Mouse (Mus musculus) CH12F3 (cell line): Measurements from ENCODE around the gene Cpe.
"Not testable (repeated sequence)": the region's sequence is repeated elsewhere in the genome, so short reads cannot be mapped to it uniquely, and the experiment has no call there.

Source experiments
- in situ Hi-C: fragments of 300-500 bp; cut with MboI; formaldehyde crosslinking; loops from 2 replicates; pipeline ENCODE4 v1.14.3; 2020; ENCODE audit warnings: low sequenced_read_pairs

The Cpe gene

DNA sequence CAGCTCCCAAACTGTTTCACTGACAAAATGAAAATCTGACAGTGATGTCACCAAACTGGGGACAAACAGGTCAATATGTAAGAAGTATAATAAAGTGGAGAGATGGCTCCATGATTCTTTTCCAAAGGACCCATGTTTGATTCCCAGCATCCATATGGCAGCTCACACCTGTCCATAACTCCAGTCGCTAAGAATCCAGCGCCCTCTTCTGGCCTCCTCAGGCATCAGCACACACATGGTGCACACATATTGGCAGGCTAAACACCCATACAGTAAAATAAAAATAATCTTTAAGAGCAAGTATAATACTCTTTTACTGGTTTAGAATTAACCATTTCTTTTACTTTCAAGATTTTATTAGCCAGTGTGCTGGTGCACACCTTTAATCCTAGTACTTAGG is 16.5 kb downstream of the Cpe start:
- in situ Hi-C loops, result no loop called here

DNA sequence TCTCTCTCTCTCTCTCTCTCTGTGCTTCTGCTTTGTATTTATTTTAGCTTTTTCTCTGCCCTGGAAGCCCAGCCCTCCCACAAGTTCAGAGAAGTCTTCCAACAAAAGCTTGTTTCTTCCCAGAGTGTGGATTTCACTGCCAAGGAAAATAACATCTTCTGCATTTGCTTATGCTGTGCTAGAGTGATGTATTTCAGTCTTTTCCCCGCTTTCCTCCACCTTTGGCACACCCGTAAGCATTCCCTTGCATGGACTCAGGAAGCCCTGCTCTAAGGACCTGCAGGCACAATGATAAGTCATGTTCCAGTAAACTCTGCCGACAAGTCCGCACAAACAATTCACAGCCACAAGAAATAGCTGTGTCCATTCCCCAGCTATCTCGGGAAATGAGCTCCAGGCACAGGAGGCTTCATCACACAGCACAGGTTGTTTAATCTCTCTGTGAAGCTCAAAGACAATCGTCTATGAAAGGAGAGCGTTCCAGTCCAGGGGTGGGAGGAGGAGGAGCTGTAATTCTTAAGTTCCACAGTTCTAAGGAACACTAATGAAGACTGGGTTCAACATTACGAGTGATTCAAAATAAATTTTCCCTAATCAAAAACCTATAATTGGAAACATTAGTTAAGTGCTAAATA is 17.8 kb downstream of the Cpe start:
- in situ Hi-C loops, result no loop called here

DNA sequence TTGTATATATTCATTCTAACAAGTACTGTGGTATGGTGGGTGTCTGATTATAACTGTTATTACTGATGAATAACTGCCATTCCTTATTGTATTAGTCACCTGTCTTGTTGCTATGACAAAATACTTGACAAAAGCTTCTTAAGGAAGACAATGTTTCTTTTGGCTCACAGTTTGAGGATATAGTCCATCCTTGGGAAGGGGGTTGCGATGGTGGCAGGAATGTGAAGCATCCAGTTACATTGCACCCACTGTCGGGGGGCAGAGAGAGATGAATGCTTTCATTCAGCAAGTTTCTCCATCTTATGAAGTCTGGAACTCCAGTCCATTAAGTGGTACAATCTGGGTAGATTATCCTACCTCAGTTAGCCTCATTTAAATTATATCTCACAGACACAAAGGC is 19.9 kb downstream of the Cpe start:
- in situ Hi-C loops, result no loop called here

- in situ Hi-C loops, result no loop called here
Measured at GRCm38 (mm10) chr8:64671937-64672336, 20.9 kb downstream of the Cpe start.

DNA sequence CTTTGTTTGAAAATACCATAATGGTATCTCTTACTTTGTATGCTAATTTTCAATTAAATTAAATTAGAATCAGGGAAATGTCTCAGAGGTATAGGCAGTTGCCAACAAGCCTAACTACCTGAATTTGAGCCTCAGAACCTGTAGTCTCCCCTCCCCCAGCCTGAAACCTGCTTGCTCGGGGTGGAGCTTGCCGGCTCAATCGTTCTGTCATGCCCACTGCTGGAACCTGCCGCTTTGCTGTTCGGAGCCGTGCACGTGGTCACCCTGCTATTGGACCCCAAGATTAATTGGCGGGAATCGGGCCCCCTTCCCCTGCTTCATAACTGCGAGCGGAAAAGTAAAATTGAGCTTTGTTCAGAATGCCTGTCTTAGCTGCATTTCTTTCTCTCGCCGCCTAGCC is 26.5 kb downstream of the Cpe start:
- in situ Hi-C loops, result not testable (repeated sequence)

- in situ Hi-C loops, result no loop called here
Measured at GRCm38 (mm10) chr8:64665563-64665962, 27.3 kb downstream of the Cpe start.

- in situ Hi-C loops, result no loop called here
Measured at GRCm38 (mm10) chr8:64664811-64665210, 28.0 kb downstream of the Cpe start.

DNA sequence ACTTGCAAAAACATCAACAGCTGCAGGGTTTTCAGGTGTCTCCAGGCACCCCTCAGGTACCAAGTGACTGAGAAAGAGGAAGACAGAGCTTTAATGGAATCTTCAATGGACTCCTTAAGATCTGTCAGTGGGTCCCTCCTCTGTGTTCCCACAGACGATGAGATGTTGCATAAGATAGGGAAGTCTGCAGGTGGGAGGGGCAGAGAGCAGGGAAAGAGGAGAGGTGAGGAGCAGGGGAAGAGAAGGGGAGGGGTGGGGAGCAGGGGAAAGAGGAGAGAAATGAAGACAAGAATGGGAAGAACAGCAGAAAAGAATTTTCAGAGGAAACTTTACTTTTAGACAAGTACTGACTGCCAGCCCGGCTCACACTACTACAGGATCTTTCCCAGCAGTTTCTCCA is 28.5 kb downstream of the Cpe start:
- in situ Hi-C loops, result no loop called here

DNA sequence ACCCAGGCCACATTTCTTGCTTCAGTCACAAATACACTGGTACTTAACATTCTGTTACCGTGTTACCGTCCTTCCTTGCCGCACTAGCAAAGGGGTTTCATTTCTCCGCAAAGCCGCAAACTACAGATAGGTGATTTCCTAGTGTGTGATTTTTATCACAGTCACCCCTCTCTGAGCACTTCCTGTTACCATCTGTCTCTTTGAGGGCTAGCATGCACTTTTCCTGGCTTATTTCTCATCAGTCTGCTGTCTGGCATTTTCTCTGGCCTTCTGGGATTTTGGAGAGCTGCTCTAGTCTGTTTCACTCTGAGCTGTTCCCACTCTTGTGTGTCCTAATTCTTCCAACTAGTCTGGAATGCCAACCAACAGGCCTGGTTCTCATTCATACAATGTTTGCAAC is 33.8 kb downstream of the Cpe start:
- in situ Hi-C loops, result no loop called here

DNA sequence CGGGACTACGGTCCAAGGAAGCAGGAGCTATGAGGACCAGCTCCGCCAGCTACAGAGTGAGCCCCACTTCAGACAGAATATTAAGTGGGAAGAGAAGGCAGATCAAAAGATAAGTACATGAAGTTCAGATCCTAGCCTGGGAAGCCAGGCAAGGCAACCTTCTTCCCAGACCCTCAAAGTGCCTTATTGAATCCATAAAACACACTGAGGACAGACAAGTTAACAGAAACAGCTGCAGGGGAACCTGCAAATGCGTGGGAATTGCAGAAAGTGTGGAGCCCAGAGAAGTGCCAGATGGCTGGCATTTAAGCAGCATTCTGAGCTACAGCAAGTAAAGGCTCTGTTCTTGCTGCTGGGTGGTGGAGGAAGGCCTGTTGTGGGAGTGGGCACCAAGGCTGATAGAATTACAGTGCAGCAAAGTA is 34.9 kb downstream of the Cpe start:
- in situ Hi-C loops, result no loop called here

DNA sequence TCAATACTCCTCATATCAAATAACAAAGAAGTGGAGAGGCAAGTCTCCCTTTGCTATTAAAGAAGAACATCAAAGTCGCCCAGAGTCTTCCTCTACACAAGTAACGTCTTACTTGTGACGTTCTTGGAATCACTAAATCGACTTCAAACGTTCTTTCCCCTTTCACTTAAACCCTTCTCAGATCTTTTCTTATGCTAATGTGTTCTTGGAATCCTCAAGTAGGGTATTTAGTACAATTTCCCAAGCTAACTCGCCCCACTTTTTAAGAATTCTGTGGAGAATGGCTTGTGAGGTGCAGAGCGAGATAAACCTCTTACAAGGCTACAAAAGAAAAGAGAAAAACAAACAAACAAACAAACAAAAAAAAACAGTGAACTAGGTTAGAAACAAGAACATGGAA is 35.3 kb downstream of the Cpe start:
- in situ Hi-C loops, result no loop called here

DNA sequence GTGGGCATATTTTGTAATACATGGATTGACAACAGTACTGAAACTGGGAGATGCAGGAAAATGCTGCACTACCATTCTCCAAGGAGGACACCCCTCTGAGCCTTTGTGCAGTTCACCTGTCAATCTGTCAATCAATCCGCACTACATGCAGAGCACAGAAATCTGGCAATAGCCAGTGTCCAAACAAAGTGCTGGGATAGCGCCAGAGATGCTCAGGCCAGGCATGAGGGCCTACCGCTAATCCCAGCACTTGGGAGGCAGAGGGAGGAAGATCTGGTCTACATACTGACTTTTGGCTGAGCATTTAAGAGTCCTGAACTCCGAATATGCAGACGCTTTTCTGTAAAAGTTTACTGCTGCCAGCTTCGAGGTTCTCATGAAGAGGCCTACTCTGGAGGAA is 37.0 kb downstream of the Cpe start:
- in situ Hi-C loops, result no loop called here

- in situ Hi-C loops, result no loop called here
Measured at GRCm38 (mm10) chr8:64655087-64655486, 37.8 kb downstream of the Cpe start.

GRCm38 (mm10) chr8:64652285-64652684 is 40.6 kb downstream of the Cpe start:
- in situ Hi-C loops, result no loop called here

DNA sequence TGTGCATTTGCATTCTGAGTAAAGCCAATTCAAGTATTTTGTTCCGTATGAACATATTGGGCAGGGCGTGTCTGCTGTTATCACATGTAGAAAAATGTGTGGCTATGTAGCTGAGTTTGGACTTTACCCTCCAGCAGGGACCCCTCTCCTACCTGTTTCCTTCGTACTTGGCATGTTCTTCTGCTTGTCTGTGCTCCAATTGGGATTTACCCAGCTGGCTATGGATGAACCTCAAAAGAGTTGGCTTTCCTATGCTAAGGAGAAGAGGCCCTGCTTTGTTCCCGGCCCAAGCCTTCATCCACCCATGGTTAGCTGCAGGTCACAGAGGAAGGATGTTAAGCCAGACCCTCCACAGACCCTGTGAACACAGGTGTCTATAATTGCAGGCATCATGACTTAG is 44.8 kb downstream of the Cpe start:
- in situ Hi-C loops, result no loop called here

- in situ Hi-C loops, result no loop called here
Measured at GRCm38 (mm10) chr8:64647148-64647547, 45.7 kb downstream of the Cpe start.

GRCm38 (mm10) chr8:64646421-64646820 is 46.4 kb downstream of the Cpe start:
- in situ Hi-C loops, result no loop called here

DNA sequence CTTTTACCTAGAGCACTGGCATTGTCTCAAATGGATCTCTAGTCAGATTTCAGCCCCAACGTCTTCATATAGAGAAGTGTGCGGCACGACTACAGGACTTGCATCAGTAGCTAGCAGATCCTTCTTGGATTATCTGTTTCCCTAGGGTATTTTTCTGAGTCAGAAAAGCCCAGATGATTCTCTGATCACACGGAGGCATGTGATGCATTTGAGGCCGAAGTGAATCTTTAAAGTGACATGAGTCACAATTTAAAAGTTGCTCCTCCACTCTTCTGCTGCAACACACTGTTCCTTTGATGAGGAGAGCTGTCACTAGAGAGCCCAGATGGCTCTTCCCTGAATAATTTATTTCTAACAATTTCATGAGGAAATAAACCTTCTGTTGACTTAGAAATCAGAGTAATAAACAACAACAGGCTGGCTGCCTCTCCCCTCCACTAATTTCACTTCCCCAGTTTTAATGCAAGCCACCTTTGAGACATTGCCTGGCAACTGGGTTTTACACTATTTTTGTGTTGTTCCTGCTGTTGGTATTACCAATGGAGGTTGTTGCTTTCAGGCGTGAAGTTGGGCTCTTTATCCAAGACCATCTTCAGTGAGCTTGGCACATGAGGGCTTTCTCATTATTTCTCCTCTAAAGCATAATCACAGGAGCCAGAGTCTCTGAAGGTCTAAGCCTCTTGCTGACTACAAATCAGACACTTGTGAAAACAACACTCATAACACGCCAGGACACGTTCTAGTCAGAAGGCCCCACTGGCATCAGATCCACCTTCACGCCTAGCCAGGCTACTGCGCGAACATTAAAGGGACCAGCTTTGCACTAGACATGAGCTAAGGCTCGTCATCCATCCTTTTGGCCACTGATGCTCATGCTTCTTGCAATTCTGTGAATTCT is 48.5 kb downstream of the Cpe start:
- in situ Hi-C loops, result no loop called here

DNA sequence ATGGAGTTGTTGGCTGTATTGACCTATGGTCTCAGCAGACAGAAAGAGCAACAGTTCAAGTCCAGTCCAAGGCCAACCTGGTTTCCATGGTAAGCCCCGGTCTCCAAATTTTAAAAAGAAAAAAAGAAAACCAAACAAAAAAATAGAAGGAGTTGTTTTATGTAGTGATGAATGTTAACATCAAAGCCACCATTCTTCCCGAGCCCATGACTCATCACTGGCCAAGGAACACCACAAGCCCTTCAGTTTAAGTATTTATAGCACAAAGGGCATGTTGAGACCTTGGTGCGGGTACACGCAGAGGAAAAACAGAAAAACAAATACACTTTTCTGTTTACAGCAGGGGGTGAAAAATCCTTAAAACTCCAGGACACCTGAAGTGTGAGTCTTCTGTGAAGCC is 49.5 kb downstream of the Cpe start:
- in situ Hi-C loops, result no loop called here

- in situ Hi-C loops, result no loop called here
Measured at GRCm38 (mm10) chr8:64642799-64643198, 50.1 kb downstream of the Cpe start.

DNA sequence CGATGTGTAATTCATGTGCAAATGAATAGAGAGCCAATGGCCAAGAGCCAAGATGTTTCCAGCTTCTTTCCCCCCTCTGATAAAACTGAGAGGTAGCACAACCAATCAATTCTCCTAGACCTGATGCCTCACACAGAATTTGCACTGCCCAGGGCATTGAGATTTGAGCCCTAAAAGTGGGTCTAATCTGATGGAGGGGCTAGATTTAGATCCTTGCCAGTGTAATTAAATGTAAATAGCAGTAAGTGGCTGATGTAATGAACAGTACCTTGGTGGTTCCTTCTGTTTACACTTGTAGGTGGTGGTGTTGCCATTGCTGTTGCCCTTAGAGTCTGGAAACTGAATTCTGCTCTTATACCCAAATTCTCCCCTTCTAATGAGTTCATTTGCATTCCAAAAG is 52.3 kb downstream of the Cpe start:
- in situ Hi-C loops, result no loop called here

GRCm38 (mm10) chr8:64639676-64640075 is 53.2 kb downstream of the Cpe start:
- in situ Hi-C loops, result no loop called here
